Mouse (Mus musculus): ENCODE results near the gene Olfr992. TPM values are rescaled to one million over a fixed set of nuclear protein-coding genes. Genes with fewer than 3 reads are reported as not detected.
"Not testable (repeated sequence)": the region's sequence is repeated elsewhere in the genome, so short reads cannot be mapped to it uniquely, and the experiment has no call there.

Gene Olfr992
- polyA plus RNA-seq (2015; fragmentation: Nextera tagmentation; extraction: Ambion mirVana) = not detected in 2 replicates

- no peak within 1 kb of the TSS for H3K4me2 ChIP-seq (replicated peaks; ENCODE audit: low read depth, low read length)
- no peaks in the 10 kb centered on the region for H3K4me1 ChIP-seq (ENCODE audit: insufficient read depth, low read length)
- WGBS = 54% methylated on average over 2 of the region's 2 CpGs
- H3K4me3 ChIP-seq (ENCODE audit: low read length) = no peak within 1 kb of the TSS
- H3K9me3 ChIP-seq (ENCODE audit: low read length) = no peaks in the 10 kb centered on the region
- ATAC-seq (ENCODE audit: low FRiP score, low TSS enrichment) = no peak
- no peaks in the 10 kb centered on the region for H3K27me3 ChIP-seq (ENCODE audit: insufficient read depth, low read length)
- H3K9ac ChIP-seq (replicated peaks; ENCODE audit: low read length) = no peak within 1 kb of the TSS
- H3K36me3 ChIP-seq (ENCODE audit: insufficient read depth, low read length) = no peaks in the 10 kb centered on the region
- no peak within 1 kb of the TSS for H3K27ac ChIP-seq (ENCODE audit: low read length)
These were observed at the start of gene Olfr992 for GRCm38 (mm10) chr2:85409369-85409768. Gene Olfr992, minus strand, starts transcription at chr2:85409469.

GRCm38 (mm10) chr2:85443539-85443938 lies 34.3 kb upstream of the Olfr992 start, which contains the start of gene Olfr995:
Gene Olfr995, minus strand, starts transcription at chr2:85443639.
- WGBS = 36% methylated on average over 1 of the region's 1 CpGs

GRCm38 (mm10) chr2:85442546-85442945 lies 33.3 kb upstream of the Olfr992 start:
- Histone ChIP-seq H3K27me3 (ENCODE audit: insufficient read depth, low read length) (no peaks in the 10 kb centered on the region), H3K9me3 (ENCODE audit: low read length) (no peaks in the 10 kb centered on the region), H3K4me3 (ENCODE audit: low read length) (no peak overlapping the region), H3K36me3 (ENCODE audit: insufficient read depth, low read length) (no peaks in the 10 kb centered on the region), H3K4me2 (replicated peaks; ENCODE audit: low read depth, low read length) (no peak overlapping the region), H3K9ac (replicated peaks; ENCODE audit: low read length) (no peak overlapping the region), H3K27ac (ENCODE audit: low read length) (no peak overlapping the region), H3K4me1 (ENCODE audit: insufficient read depth, low read length) (no peaks in the 10 kb centered on the region)
- ATAC-seq (ENCODE audit: low FRiP score, low TSS enrichment) = no peak

More at GRCm38 (mm10) chr2:85443539-85443938, 34.3 kb upstream of the Olfr992 start, which contains the start of gene Olfr995:
- H3K4me2 ChIP-seq (replicated peaks; ENCODE audit: low read depth, low read length) = no peak within 1 kb of the TSS
- no peaks in the 10 kb centered on the region for H3K36me3 ChIP-seq (ENCODE audit: insufficient read depth, low read length)
- no peak within 1 kb of the TSS for H3K4me3 ChIP-seq (ENCODE audit: low read length)
- H3K27me3 ChIP-seq (ENCODE audit: insufficient read depth, low read length) = no peaks in the 10 kb centered on the region
- H3K9ac ChIP-seq (replicated peaks; ENCODE audit: low read length) = no peak within 1 kb of the TSS
- H3K27ac ChIP-seq (ENCODE audit: low read length) = no peak within 1 kb of the TSS
- no peaks in the 10 kb centered on the region for H3K9me3 ChIP-seq (ENCODE audit: low read length)
- no peak for ATAC-seq (ENCODE audit: low FRiP score, low TSS enrichment)
- no peaks in the 10 kb centered on the region for H3K4me1 ChIP-seq (ENCODE audit: insufficient read depth, low read length)

GRCm38 (mm10) chr2:85436351-85436750 lies 27.1 kb upstream of the Olfr992 start, which contains the start of gene Olfr994:
Gene Olfr994, minus strand, starts transcription at chr2:85436451.
- H3K36me3 ChIP-seq (ENCODE audit: insufficient read depth, low read length) = no peaks in the 10 kb centered on the region
- 88% methylated on average over 3 of the region's 3 CpGs for WGBS
- no peak within 1 kb of the TSS for H3K4me2 ChIP-seq (replicated peaks; ENCODE audit: low read depth, low read length)
- no peak within 1 kb of the TSS for H3K4me3 ChIP-seq (ENCODE audit: low read length)
- ATAC-seq (ENCODE audit: low FRiP score, low TSS enrichment) = no peak
- no peak within 1 kb of the TSS for H3K27ac ChIP-seq (ENCODE audit: low read length)
- no peak within 1 kb of the TSS for H3K9ac ChIP-seq (replicated peaks; ENCODE audit: low read length)
- H3K9me3 ChIP-seq (ENCODE audit: low read length) = no peaks in the 10 kb centered on the region
- H3K4me1 ChIP-seq (ENCODE audit: insufficient read depth, low read length) = no peaks in the 10 kb centered on the region
- no peaks in the 10 kb centered on the region for H3K27me3 ChIP-seq (ENCODE audit: insufficient read depth, low read length)

- H3K9me3 ChIP-seq (ENCODE audit: low read length) = no peaks in the 10 kb centered on the region
- H3K9ac ChIP-seq (replicated peaks; ENCODE audit: low read length) = no peak overlapping the region
- H3K36me3 ChIP-seq (ENCODE audit: insufficient read depth, low read length) = no peaks in the 10 kb centered on the region
- H3K27ac ChIP-seq (ENCODE audit: low read length) = no peak overlapping the region
- no peak overlapping the region for H3K4me3 ChIP-seq (ENCODE audit: low read length)
- WGBS = 94% methylated on average over 1 of the region's 1 CpGs
- H3K4me1 ChIP-seq (ENCODE audit: insufficient read depth, low read length) = no peaks in the 10 kb centered on the region
- ATAC-seq (ENCODE audit: low FRiP score, low TSS enrichment) = no peak
- no peaks in the 10 kb centered on the region for H3K27me3 ChIP-seq (ENCODE audit: insufficient read depth, low read length)
- no peak overlapping the region for H3K4me2 ChIP-seq (replicated peaks; ENCODE audit: low read depth, low read length)
These were observed 16.6 kb upstream of the Olfr992 start for GRCm38 (mm10) chr2:85425893-85426292.

- H3K9ac ChIP-seq (replicated peaks; ENCODE audit: low read length) = no peak within 1 kb of the TSS
- H3K36me3 ChIP-seq (ENCODE audit: insufficient read depth, low read length) = no peaks in the 10 kb centered on the region
- H3K4me3 ChIP-seq (ENCODE audit: low read length) = no peak within 1 kb of the TSS
- no peaks in the 10 kb centered on the region for H3K27me3 ChIP-seq (ENCODE audit: insufficient read depth, low read length)
- no peak within 1 kb of the TSS for H3K4me2 ChIP-seq (replicated peaks; ENCODE audit: low read depth, low read length)
- no peaks in the 10 kb centered on the region for H3K4me1 ChIP-seq (ENCODE audit: insufficient read depth, low read length)
- no peaks in the 10 kb centered on the region for H3K9me3 ChIP-seq (ENCODE audit: low read length)
- no peak for ATAC-seq (ENCODE audit: low FRiP score, low TSS enrichment)
- H3K27ac ChIP-seq (ENCODE audit: low read length) = no peak within 1 kb of the TSS
These were observed 5.5 kb upstream of the Olfr992 start, which contains the start of gene Olfr993 for GRCm38 (mm10) chr2:85414777-85415176. Gene Olfr993, minus strand, starts transcription at chr2:85414877.

- H3K4me2 ChIP-seq (replicated peaks; ENCODE audit: low read depth, low read length); ATAC-seq (ENCODE audit: low FRiP score, low TSS enrichment); H3K4me1 ChIP-seq (ENCODE audit: insufficient read depth, low read length); H3K9me3 ChIP-seq (ENCODE audit: low read length); H3K27ac ChIP-seq (ENCODE audit: low read length); H3K4me3 ChIP-seq (ENCODE audit: low read length); H3K36me3 ChIP-seq (ENCODE audit: insufficient read depth, low read length); H3K27me3 ChIP-seq (ENCODE audit: insufficient read depth, low read length); H3K9ac ChIP-seq (replicated peaks; ENCODE audit: low read length): not testable (repeated sequence)
These were observed 46.1 kb downstream of the Olfr992 start, which contains the start of gene Olfr988 for GRCm38 (mm10) chr2:85363127-85363526. Gene Olfr988, minus strand, starts transcription at chr2:85363227.

Other genes with a start within 250 kb of the Olfr992 start
- 0.68 and 0.80 TPM in 2 replicates for gene Lrrc55, start 212.3 kb downstream of the Olfr992 start, polyA plus RNA-seq (2015; fragmentation: Nextera tagmentation; extraction: Ambion mirVana)
- not detected in 2 replicates for gene Olfr987, start 70.2 kb downstream of the Olfr992 start, polyA plus RNA-seq (2015; fragmentation: Nextera tagmentation; extraction: Ambion mirVana)
- not detected in 2 replicates for gene Olfr988, start 46.2 kb downstream of the Olfr992 start, polyA plus RNA-seq (2015; fragmentation: Nextera tagmentation; extraction: Ambion mirVana)
- not detected in 2 replicates for gene Olfr993, start 5.4 kb upstream of the Olfr992 start, polyA plus RNA-seq (2015; fragmentation: Nextera tagmentation; extraction: Ambion mirVana)
- gene Olfr994, start 27.0 kb upstream of the Olfr992 start, polyA plus RNA-seq (2015; fragmentation: Nextera tagmentation; extraction: Ambion mirVana) = not detected in 2 replicates
- not detected in 2 replicates for gene Olfr995, start 34.2 kb upstream of the Olfr992 start, polyA plus RNA-seq (2015; fragmentation: Nextera tagmentation; extraction: Ambion mirVana)
- gene 4833423E24Rik, start 109.6 kb upstream of the Olfr992 start, polyA plus RNA-seq (2015; fragmentation: Nextera tagmentation; extraction: Ambion mirVana) = not detected in 2 replicates
- not detected in 2 replicates for gene Olfr996, start 169.7 kb upstream of the Olfr992 start, polyA plus RNA-seq (2015; fragmentation: Nextera tagmentation; extraction: Ambion mirVana)
- not detected in 2 replicates for gene Olfr998, start 179.5 kb upstream of the Olfr992 start, polyA plus RNA-seq (2015; fragmentation: Nextera tagmentation; extraction: Ambion mirVana)
- not detected in 2 replicates for gene Olfr1000, start 202.4 kb upstream of the Olfr992 start, polyA plus RNA-seq (2015; fragmentation: Nextera tagmentation; extraction: Ambion mirVana)
- gene Olfr1002, start 241.2 kb upstream of the Olfr992 start, polyA plus RNA-seq (2015; fragmentation: Nextera tagmentation; extraction: Ambion mirVana) = not detected in 2 replicates

All from kidney, embryonic 16.5 days (tissue).